Mouse (Mus musculus): ENCODE results near the gene Tamm41.

- TF ChIP-seq CTCF (IDR thresholded peaks at IDR 0.05; ENCODE audit: insufficient read depth, low read depth, low read length), result no peak
- TF ChIP-seq POLR2A (IDR thresholded peaks at IDR 0.05; ENCODE audit: insufficient read depth, low read depth, low read length), result no peak
Measured at GRCm38 (mm10) chr6:115062605-115063350, 25.1 kb upstream of the Tamm41 start.
